24 mouse cellular contexts compared by ENCODE assay signal in the genomic region with DNA sequence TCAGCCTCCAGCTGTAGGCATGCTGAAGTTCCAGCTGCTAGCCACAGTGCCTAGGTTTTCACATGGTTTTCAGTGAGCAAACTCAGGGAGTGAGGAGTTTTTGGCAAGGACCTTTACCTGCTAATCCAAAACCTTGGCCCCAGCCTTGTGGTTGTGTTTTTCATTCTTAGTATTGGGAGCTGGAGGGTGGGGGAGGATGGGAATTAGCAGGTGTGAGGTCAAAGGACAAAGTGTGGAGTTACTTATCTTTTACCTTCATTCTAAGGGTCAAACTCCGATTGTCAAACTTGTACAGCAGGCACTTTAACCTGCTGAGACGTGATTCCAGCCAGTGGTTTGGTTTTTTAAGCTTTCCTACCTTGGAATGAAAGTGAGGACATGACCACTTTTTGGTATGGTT. TPM values are rescaled to one million over a fixed set of nuclear protein-coding genes. Genes with fewer than 3 reads are reported as not detected.
DNase-seq lines count a peak whose midpoint lies in the region; ATAC-seq and TF ChIP-seq lines count a peak whose summit lies in the region.
"Had no signal": no experiment of that assay in that cellular context is flagged by ENCODE, and none has a peak within 500 bp of the region (broad histone marks: within the 10 kb centered on the region; RNA-seq: fewer than 3 reads in every experiment).

No protein-coding gene starts in this region.

- no peaks in the 10 kb centered on the region; the same call in 1 of the 2 replicates for H3K36me3 ChIP-seq in kidney, embryonic 14.5 days (ENCODE audit: control insufficient read depth, insufficient read depth, low read length)
- no peaks in the 10 kb centered on the region for H3K36me3 ChIP-seq in stomach, embryonic 15.5 days
- no peaks in the 10 kb centered on the region for H3K36me3 ChIP-seq in stomach, postnatal 0 days (ENCODE audit: control insufficient read depth, insufficient read depth, low read length)
- H3K36me3 ChIP-seq in liver, embryonic 13.5 days, result peaks cover 14% of the 10 kb centered on the region; the same call in 1 of the 2 replicates
- H3K36me3 ChIP-seq in heart, embryonic 12.5 days, result peaks cover under 1% of the 10 kb centered on the region; the same call in 1 of the 2 replicates
- H3K36me3 ChIP-seq: forebrain, embryonic 15.5 days; lung, embryonic 15.5 days had no signal

- no peaks in the 10 kb centered on the region for H3K27me3 ChIP-seq in kidney, embryonic 14.5 days (ENCODE audit: control insufficient read depth, insufficient read depth, low read length)
- no peaks in the 10 kb centered on the region for H3K27me3 ChIP-seq in stomach, embryonic 15.5 days (replicated peaks)
- no peaks in the 10 kb centered on the region for H3K27me3 ChIP-seq in stomach, postnatal 0 days (ENCODE audit: control insufficient read depth, insufficient read depth, low read length)
- H3K27me3 ChIP-seq in liver, embryonic 13.5 days, result no peaks in the 10 kb centered on the region
- no peaks in the 10 kb centered on the region for H3K27me3 ChIP-seq in heart, embryonic 12.5 days (replicated peaks)
- H3K27me3 ChIP-seq: CH12.LX; embryonic facial prominence, embryonic 13.5 days; forebrain, embryonic 15.5 days; limb, embryonic 12.5 days; lung, embryonic 15.5 days had no signal

- WGBS in kidney, embryonic 14.5 days, result 39% methylated on average over 2 of the region's 2 CpGs
- WGBS in stomach, embryonic 15.5 days, result 47% methylated on average over 2 of the region's 2 CpGs
- 44% methylated on average over 2 of the region's 2 CpGs for WGBS in stomach, postnatal 0 days
- WGBS in liver, embryonic 13.5 days (ENCODE audit: insufficient replicate concordance), result 52% methylated on average over 2 of the region's 2 CpGs
- WGBS in heart, embryonic 12.5 days, result 60% methylated on average over 2 of the region's 2 CpGs

- H3K4me1 ChIP-seq in kidney, embryonic 14.5 days (ENCODE audit: control insufficient read depth, insufficient read depth, low read length), result peaks cover 15% of the 10 kb centered on the region
- H3K4me1 ChIP-seq in stomach, embryonic 15.5 days, result peaks cover 17% of the 10 kb centered on the region; the same call in 1 of the 2 replicates
- H3K4me1 ChIP-seq in stomach, postnatal 0 days (replicated peaks; ENCODE audit: control insufficient read depth, insufficient read depth), result 0 out of 2 replicates have a peak, but pooled peaks cover 8% of the 10 kb centered on the region
- H3K4me1 ChIP-seq in liver, embryonic 13.5 days (replicated peaks), result peaks cover 55% of the 10 kb centered on the region
- peaks cover 12% of the 10 kb centered on the region for H3K4me1 ChIP-seq in heart, embryonic 12.5 days (replicated peaks)

- H3K9me3 ChIP-seq in kidney, embryonic 14.5 days (ENCODE audit: control insufficient read depth, low read length), result no peaks in the 10 kb centered on the region
- H3K9me3 ChIP-seq in stomach, embryonic 15.5 days, result no peaks in the 10 kb centered on the region
- no peaks in the 10 kb centered on the region for H3K9me3 ChIP-seq in stomach, postnatal 0 days (ENCODE audit: control insufficient read depth, low read length)
- H3K9me3 ChIP-seq in liver, embryonic 13.5 days (replicated peaks), result no peaks in the 10 kb centered on the region
- no peaks in the 10 kb centered on the region for H3K9me3 ChIP-seq in heart, embryonic 12.5 days (replicated peaks)
- H3K9me3 ChIP-seq: embryonic facial prominence, embryonic 13.5 days; forebrain, embryonic 15.5 days; limb, embryonic 12.5 days; lung, embryonic 15.5 days had no signal

- H3K4me2 ChIP-seq in kidney, embryonic 14.5 days (replicated peaks; ENCODE audit: low read depth, low read length), result no peak overlapping the region
- H3K4me2 ChIP-seq in stomach, embryonic 15.5 days, result no peak overlapping the region
- H3K4me2 ChIP-seq in stomach, postnatal 0 days (replicated peaks; ENCODE audit: low read depth), result no peak overlapping the region
- H3K4me2 ChIP-seq in liver, embryonic 13.5 days, result no peak overlapping the region
- H3K4me2 ChIP-seq in heart, embryonic 12.5 days, result no peak overlapping the region
- H3K4me2 ChIP-seq: embryonic facial prominence, embryonic 13.5 days; forebrain, embryonic 15.5 days; hindbrain, embryonic 14.5 days; limb, embryonic 12.5 days; lung, embryonic 15.5 days had no signal

- H3K9ac ChIP-seq in kidney, embryonic 14.5 days (ENCODE audit: low read depth, low read length), result no peak overlapping the region
- no peak overlapping the region for H3K9ac ChIP-seq in stomach, embryonic 15.5 days
- H3K9ac ChIP-seq in stomach, postnatal 0 days (ENCODE audit: low read length), result no peak overlapping the region
- no peak overlapping the region for H3K9ac ChIP-seq in liver, embryonic 13.5 days
- H3K9ac ChIP-seq in heart, embryonic 12.5 days, result no peak overlapping the region
- H3K9ac ChIP-seq: embryonic facial prominence, embryonic 13.5 days; forebrain, embryonic 15.5 days; hindbrain, embryonic 14.5 days; limb, embryonic 12.5 days; lung, embryonic 15.5 days had no signal

- no peak for TF ChIP-seq CTCF in stomach, postnatal 0 days (IDR thresholded peaks at IDR 0.05; ENCODE audit: low read depth)

- no peak for TF ChIP-seq EP300 in stomach, postnatal 0 days (optimal IDR thresholded peaks at IDR 0.05)

- no peak overlapping the region for H3K27ac ChIP-seq in kidney, embryonic 14.5 days (ENCODE audit: low read depth, low read length)
- peak overlapping the region; percentile 48; the same call in 1 of the 2 replicates for H3K27ac ChIP-seq in stomach, embryonic 15.5 days
- no peak overlapping the region for H3K27ac ChIP-seq in stomach, postnatal 0 days (replicated peaks)
- peak overlapping the region; percentile 59 for H3K27ac ChIP-seq in liver, embryonic 13.5 days
- no peak overlapping the region for H3K27ac ChIP-seq in heart, embryonic 12.5 days (ENCODE audit: poor library complexity, severe bottlenecking)
- H3K27ac ChIP-seq: embryonic facial prominence, embryonic 13.5 days; forebrain, embryonic 15.5 days; hindbrain, embryonic 14.5 days; kidney, postnatal 0 days; left cerebral cortex, adult 2 months; limb, embryonic 12.5 days; lung, embryonic 15.5 days had no signal

- DNase-seq in kidney, adult 18-20 months, result peak; percentile 18
- no peak for DNase-seq in stomach, postnatal 0 days (ENCODE audit: low spot score)
- no peak for DNase-seq in liver, embryonic 13.5 days
- peak; percentile 82 for DNase-seq in yolk sac, embryonic 10.5 days (ENCODE audit: low spot score)
- DNase-seq in right cerebral cortex, adult 2 months (ENCODE audit: low spot score in 2 of 2), result no peak
- DNase-seq: adrenal gland, postnatal 36 days; cerebellum, adult 11-12 months; cerebellum, postnatal 14 days; gastrocnemius, postnatal 25 days; heart, postnatal 14 days; layer of hippocampus, adult 9-11 months; lung, postnatal 4 days; right cerebral cortex, postnatal 4 days had no signal

- H3K4me3 ChIP-seq in kidney, embryonic 14.5 days (ENCODE audit: low read length), result no peak overlapping the region
- no peak overlapping the region for H3K4me3 ChIP-seq in stomach, embryonic 15.5 days (replicated peaks)
- no peak overlapping the region for H3K4me3 ChIP-seq in stomach, postnatal 0 days (ENCODE audit: low read depth, low read length)
- no peak overlapping the region for H3K4me3 ChIP-seq in liver, embryonic 13.5 days (replicated peaks)
- no peak overlapping the region for H3K4me3 ChIP-seq in heart, embryonic 12.5 days
- H3K4me3 ChIP-seq: embryonic facial prominence, embryonic 13.5 days; forebrain, embryonic 15.5 days; left cerebral cortex, adult 2 months; limb, embryonic 12.5 days; lung, embryonic 15.5 days had no signal

- no peak for ATAC-seq in kidney, embryonic 14.5 days (ENCODE audit: low FRiP score, low TSS enrichment)
- no peak for ATAC-seq in stomach, embryonic 15.5 days (ENCODE audit: insufficient read depth, low FRiP score, low read depth)
- no peak for ATAC-seq in stomach, postnatal 0 days (ENCODE audit: low FRiP score, low TSS enrichment)
- ATAC-seq in liver, embryonic 13.5 days (ENCODE audit: low read depth), result no peak
- ATAC-seq in heart, embryonic 12.5 days (ENCODE audit: insufficient number of reproducible peaks, low FRiP score), result no peak
- ATAC-seq: forebrain, embryonic 15.5 days had no signal

RNA-seq across cellular contexts. Expression of a gene that starts 1.8 kb away (rescaled TPM):
- polyA plus RNA-seq in kidney, embryonic 14.5 days (2014; fragmentation: Nextera tagmentation; extraction: Ambion mirVana), result 57.5 and 104 TPM in 2 replicates
- 55.3 and 64.5 TPM in 2 replicates for polyA plus RNA-seq in stomach, embryonic 15.5 days (2015; fragmentation: Nextera tagmentation; extraction: Ambion mirVana)
- polyA plus RNA-seq in stomach, postnatal 0 days (2015; fragmentation: Nextera tagmentation; extraction: Ambion mirVana), result 21.3 and 22.4 TPM in 2 replicates
- 28.7 and 36.8 TPM in 2 replicates for polyA plus RNA-seq in liver, embryonic 13.5 days (2015; fragmentation: Nextera tagmentation; extraction: Ambion mirVana)
- polyA plus RNA-seq in heart, embryonic 12.5 days (2016; fragmentation: Nextera tagmentation; extraction: Ambion mirVana), result 69.0 and 71.7 TPM in 2 replicates

RNA-seq across cellular contexts. Expression of a gene that starts 19.5 kb away (rescaled TPM):
- 5.7 and 7.0 TPM in 2 replicates for polyA plus RNA-seq in kidney, embryonic 14.5 days (2014; fragmentation: Nextera tagmentation; extraction: Ambion mirVana)
- polyA plus RNA-seq in stomach, embryonic 15.5 days (2015; fragmentation: Nextera tagmentation; extraction: Ambion mirVana), result 3.6 TPM in 2 replicates
- polyA plus RNA-seq in stomach, postnatal 0 days (2015; fragmentation: Nextera tagmentation; extraction: Ambion mirVana), result 2.5 and 2.9 TPM in 2 replicates
- 2.3 and 2.7 TPM in 2 replicates for polyA plus RNA-seq in liver, embryonic 13.5 days (2015; fragmentation: Nextera tagmentation; extraction: Ambion mirVana)
- 2.4 and 3.0 TPM in 2 replicates for polyA plus RNA-seq in heart, embryonic 12.5 days (2016; fragmentation: Nextera tagmentation; extraction: Ambion mirVana)

RNA-seq across cellular contexts. Expression of a gene that starts 19.6 kb away (rescaled TPM):
- polyA plus RNA-seq in kidney, embryonic 14.5 days (2014; fragmentation: Nextera tagmentation; extraction: Ambion mirVana), result 26.0 and 44.3 TPM in 2 replicates
- 27.0 and 29.5 TPM in 2 replicates for polyA plus RNA-seq in stomach, embryonic 15.5 days (2015; fragmentation: Nextera tagmentation; extraction: Ambion mirVana)
- 5.2 TPM in 2 replicates for polyA plus RNA-seq in stomach, postnatal 0 days (2015; fragmentation: Nextera tagmentation; extraction: Ambion mirVana)
- polyA plus RNA-seq in liver, embryonic 13.5 days (2015; fragmentation: Nextera tagmentation; extraction: Ambion mirVana), result 38.9 and 45.9 TPM in 2 replicates
- polyA plus RNA-seq in heart, embryonic 12.5 days (2016; fragmentation: Nextera tagmentation; extraction: Ambion mirVana), result 22.9 and 23.1 TPM in 2 replicates

Comparison
In these comparisons a context has a peak if more than half of its experiments do, and no peak if none do; other contexts are left out.
1. H3K27ac ChIP-seq: peak in stomach, embryonic 15.5 days (single experiment) and liver, embryonic 13.5 days (single experiment); none in kidney, embryonic 14.5 days (single experiment), stomach, postnatal 0 days (single experiment) and heart, embryonic 12.5 days (single experiment).
2. DNase-seq: peak in kidney, adult 18-20 months (single experiment) and yolk sac, embryonic 10.5 days (single experiment); none in stomach, postnatal 0 days (single experiment), liver, embryonic 13.5 days (single experiment) and right cerebral cortex, adult 2 months (0 of 2).